Mouse (Mus musculus) natural killer cell, adult 2 months (primary cell): ENCODE results near the gene Camta2.

Experiments used
- DNase-seq, 2 experiments: peaks; one replicate each; pipeline ENCODE4 v3.0.0; 2022; ENCODE audit warnings: low spot score in 2 of 2

Camta2 gene

GRCm38 (mm10) chr11:70647716-70648420 is 40.0 kb downstream of the Camta2 start:
- DNase-seq, result peak in 1 of 2 experiments; percentile 23

- peak; percentile 93 to 95 for DNase-seq
Observed at GRCm38 (mm10) chr11:70646691-70647650, 40.9 kb downstream of the Camta2 start, which contains the start of the genes Rnf167 and Slc25a11. Rnf167 (plus strand) TSS chr11:70647235. Slc25a11 (minus strand) TSS chr11:70647479.

GRCm38 (mm10) chr11:70646259-70646555 is 41.7 kb downstream of the Camta2 start:
- no peak for DNase-seq

- DNase-seq, result no peak
Observed at GRCm38 (mm10) chr11:70645461-70646258, 42.2 kb downstream of the Camta2 start.

- DNase-seq, result no peak
Observed at GRCm38 (mm10) chr11:70644564-70645103, 43.3 kb downstream of the Camta2 start.

GRCm38 (mm10) chr11:70643051-70643450 is 44.9 kb downstream of the Camta2 start:
- DNase-seq, result no peak

GRCm38 (mm10) chr11:70641241-70641640 is 46.7 kb downstream of the Camta2 start:
- DNase-seq, result no peak

GRCm38 (mm10) chr11:70639976-70640375 is 47.9 kb downstream of the Camta2 start:
- no peak for DNase-seq

GRCm38 (mm10) chr11:70638714-70639278 is 49.1 kb downstream of the Camta2 start, which contains the start of gene Gp1ba:
Gp1ba (plus strand) TSS chr11:70639122.
- DNase-seq, result no peak

GRCm38 (mm10) chr11:70638293-70638692 is 49.6 kb downstream of the Camta2 start:
- DNase-seq, result no peak

- no peak for DNase-seq
Observed at GRCm38 (mm10) chr11:70637764-70638163, 50.1 kb downstream of the Camta2 start.

GRCm38 (mm10) chr11:70635601-70636000 is 52.3 kb downstream of the Camta2 start:
- no peak for DNase-seq

GRCm38 (mm10) chr11:70630129-70630528 is 57.8 kb downstream of the Camta2 start:
- DNase-seq, result no peak

- peak in 1 of 2 experiments; percentile 49 for DNase-seq
Observed at GRCm38 (mm10) chr11:70629557-70629956, 58.3 kb downstream of the Camta2 start.

- no peak for DNase-seq
Observed at GRCm38 (mm10) chr11:70628431-70628830, 59.5 kb downstream of the Camta2 start.

GRCm38 (mm10) chr11:70626877-70627276 is 61.0 kb downstream of the Camta2 start:
- no peak for DNase-seq

- peak; percentile 40 to 64 for DNase-seq
Observed at GRCm38 (mm10) chr11:70625473-70625872, 62.4 kb downstream of the Camta2 start.

GRCm38 (mm10) chr11:70623053-70623742 is 64.7 kb downstream of the Camta2 start:
- no peak for DNase-seq

- peak; percentile 42 to 43 for DNase-seq
Observed at GRCm38 (mm10) chr11:70621972-70622814, 65.7 kb downstream of the Camta2 start.
